Mouse (Mus musculus) testis, postnatal 10 days (tissue): ENCODE data around the gene Dgat2.

Experiments used
- DNase-seq: peaks from one replicate; pipeline ENCODE4 v3.0.0; 2021; ENCODE audit warnings: low spot score

The Dgat2 gene

GRCm38 (mm10) chr7:99161529-99161928 is 21.0 kb downstream of the Dgat2 start:
- no peak for DNase-seq

- DNase-seq: no peak
Observed at GRCm38 (mm10) chr7:99160995-99161394, 21.5 kb downstream of the Dgat2 start.

GRCm38 (mm10) chr7:99159446-99159845 is 23.1 kb downstream of the Dgat2 start:
- no peak for DNase-seq

GRCm38 (mm10) chr7:99158904-99159303 is 23.6 kb downstream of the Dgat2 start:
- no peak for DNase-seq

GRCm38 (mm10) chr7:99158011-99158410 is 24.5 kb downstream of the Dgat2 start:
- no peak for DNase-seq

GRCm38 (mm10) chr7:99156737-99157136 is 25.8 kb downstream of the Dgat2 start:
- DNase-seq: no peak

GRCm38 (mm10) chr7:99155311-99156289 is 26.9 kb downstream of the Dgat2 start:
- no peak for DNase-seq

- DNase-seq: no peak
Observed at GRCm38 (mm10) chr7:99154648-99155151, 27.8 kb downstream of the Dgat2 start.

GRCm38 (mm10) chr7:99153686-99154202 is 28.8 kb downstream of the Dgat2 start:
- no peak for DNase-seq

GRCm38 (mm10) chr7:99152756-99153155 is 29.8 kb downstream of the Dgat2 start:
- DNase-seq: no peak

GRCm38 (mm10) chr7:99151342-99151741 is 31.2 kb downstream of the Dgat2 start:
- DNase-seq: peak; percentile 97

GRCm38 (mm10) chr7:99149017-99149416 is 33.5 kb downstream of the Dgat2 start:
- DNase-seq: no peak

- peak; percentile 32 for DNase-seq
Observed at GRCm38 (mm10) chr7:99147494-99147893, 35.0 kb downstream of the Dgat2 start.

- DNase-seq: peak; percentile 36
Observed at GRCm38 (mm10) chr7:99146906-99147305, 35.6 kb downstream of the Dgat2 start.

GRCm38 (mm10) chr7:99146011-99146410 is 36.5 kb downstream of the Dgat2 start:
- no peak for DNase-seq

GRCm38 (mm10) chr7:99144616-99145015 is 37.9 kb downstream of the Dgat2 start:
- no peak for DNase-seq

GRCm38 (mm10) chr7:99143244-99143643 is 39.3 kb downstream of the Dgat2 start:
- no peak for DNase-seq

GRCm38 (mm10) chr7:99141919-99142606 is 40.5 kb downstream of the Dgat2 start:
- no peak for DNase-seq

GRCm38 (mm10) chr7:99140984-99141918 is 41.3 kb downstream of the Dgat2 start, which contains the start of gene Uvrag:
Uvrag (minus strand) TSS chr7:99141141.
- peak; percentile 98 for DNase-seq

- DNase-seq: peak; percentile 70
Observed at GRCm38 (mm10) chr7:99140511-99140910, 42.0 kb downstream of the Dgat2 start.

- DNase-seq: no peak
Observed at GRCm38 (mm10) chr7:99139841-99140491, 42.6 kb downstream of the Dgat2 start.
